Comparison of ENCODE assay signal across 9 mouse cellular contexts in genomic region chrX:164287077-164287476, GRCm38 (mm10). TPM values are rescaled to one million over a fixed set of nuclear protein-coding genes. Genes with fewer than 3 reads are reported as not detected.
A peak's percentile ranks its signal among the peaks of the same experiment; 100 is the strongest.
DNase-seq lines count a peak whose midpoint lies in the region; ATAC-seq and TF ChIP-seq lines count a peak whose summit lies in the region.
"Had no signal": no experiment of that assay in that cellular context is flagged by ENCODE, and none has a peak within 500 bp of the region (broad histone marks: within the 10 kb centered on the region; RNA-seq: fewer than 3 reads in every experiment).

No protein-coding gene starts in this region.

- no peak for TF ChIP-seq POLR2A in spleen, adult 2 months (IDR thresholded peaks at IDR 0.05; ENCODE audit: low read depth, low read length)

- H3K4me3 ChIP-seq in heart, postnatal 0 days (ENCODE audit: low read depth, low read length): no peak overlapping the region
- no peak overlapping the region for H3K4me3 ChIP-seq in spleen, adult 2 months (ENCODE audit: extremely low read depth, insufficient read depth, insufficient read length)
- H3K4me3 ChIP-seq: megakaryocyte, embryonic 14.5 days had no signal

- H3K36me3 ChIP-seq in heart, postnatal 0 days (replicated peaks; ENCODE audit: control insufficient read depth, insufficient read depth, low read length): no peaks in the 10 kb centered on the region
- H3K36me3 ChIP-seq in spleen, adult 2 months (ENCODE audit: control insufficient read depth, insufficient read depth, low read length): no peaks in the 10 kb centered on the region

- WGBS in heart, postnatal 0 days: 50% methylated on average over 3 of the region's 3 CpGs
- WGBS in spleen, adult 2 months: 57% methylated on average over 3 of the region's 3 CpGs

- H3K27me3 ChIP-seq in heart, postnatal 0 days (ENCODE audit: control insufficient read depth, insufficient read depth, low read length): no peaks in the 10 kb centered on the region
- no peaks in the 10 kb centered on the region for H3K27me3 ChIP-seq in spleen, adult 2 months (ENCODE audit: control insufficient read depth, insufficient read depth, low read length)

- H3K4me1 ChIP-seq in heart, postnatal 0 days (ENCODE audit: control insufficient read depth, insufficient read depth): no peaks in the 10 kb centered on the region
- no peaks in the 10 kb centered on the region for H3K4me1 ChIP-seq in spleen, adult 2 months (ENCODE audit: control insufficient read depth, insufficient read depth, insufficient read length)
- H3K4me1 ChIP-seq: megakaryocyte, embryonic 14.5 days had no signal

- ATAC-seq in heart, postnatal 0 days (ENCODE audit: insufficient read depth, low read depth): no peak
- ATAC-seq in inflammation-experienced regulatory T-cells, adult 6 months: no peak

- no peaks in the 10 kb centered on the region for H3K9me3 ChIP-seq in heart, postnatal 0 days (replicated peaks; ENCODE audit: control insufficient read depth, low read length)
- H3K9me3 ChIP-seq: megakaryocyte, embryonic 14.5 days had no signal

- no peak for DNase-seq in heart, postnatal 0 days (ENCODE audit: low spot score)
- DNase-seq in heart, postnatal 25 days (ENCODE audit: low spot score): no peak
- peak; percentile 8 to 20 for DNase-seq in spleen, adult 2 months (ENCODE audit: low read depth in 1 of 2, low spot score in 2 of 2)
- DNase-seq in spleen, adult 12 weeks (ENCODE audit: low spot score): no peak
- peak; percentile 12 for DNase-seq in c-Kit-positive CD71-negative TER-119-negative erythroid progenitor cells, embryonic 14.5 days (ENCODE audit: low read depth)
- peak; percentile 31 for DNase-seq in lung, postnatal 25 days (ENCODE audit: low spot score)
- no peak for DNase-seq in yolk sac, embryonic 10.5 days (ENCODE audit: low spot score)

- peak; percentile 47 for TF ChIP-seq CTCF in heart, postnatal 0 days (IDR thresholded peaks at IDR 0.05; ENCODE audit: low read depth)
- TF ChIP-seq CTCF in spleen, adult 2 months (IDR thresholded peaks at IDR 0.05; ENCODE audit: extremely low read depth, insufficient read depth, insufficient read length, insufficient replicate concordance): peak; percentile 11; the same call in 1 of the 2 replicates

- H3K4me2 ChIP-seq in heart, postnatal 0 days (ENCODE audit: low read depth, low read length): no peak overlapping the region

- intact Hi-C loops in heart, postnatal 25 days (cut with DNase I): loop anchor here (5.0 kb wide), 1 partner anchor 110 kb away; no protein-coding TSS in a partner anchor

- no peak for TF ChIP-seq EP300 in heart, postnatal 0 days (IDR thresholded peaks at IDR 0.05; ENCODE audit: low read depth)

- H3K9ac ChIP-seq in heart, postnatal 0 days (replicated peaks; ENCODE audit: low read depth, low read length): no peak overlapping the region

- no peak overlapping the region for H3K27ac ChIP-seq in heart, postnatal 0 days (ENCODE audit: low read depth)
- no peak overlapping the region for H3K27ac ChIP-seq in spleen, adult 2 months (ENCODE audit: insufficient read depth, low read length)

RNA-seq across cellular contexts. Expression of gene Pir, which starts 17.9 kb away (rescaled TPM):
- total RNA-seq in heart, postnatal 0 days (2014; rRNA removed; ENCODE audit: low replicate concordance): not detected in 2 replicates
- polyA plus RNA-seq in heart, postnatal 0 days (2015; fragmentation: Nextera tagmentation; extraction: Ambion mirVana): 4.5 and 6.9 TPM in 2 replicates
- 1 to 10 TPM; 3.4 to 3.6 TPM for total RNA-seq in heart, postnatal 25 days (2021)
- 0.97 and 0.99 TPM in 2 replicates for polyA plus RNA-seq in spleen, adult 2 months (2012; rRNA removed)
- not detected for polyA plus RNA-seq in inflammation-experienced regulatory T-cells, adult 6 months (2017; shearing (Covaris generic))

RNA-seq across cellular contexts. Expression of gene Bmx, which starts 29.1 kb away (rescaled TPM):
- total RNA-seq in heart, postnatal 0 days (2014; rRNA removed; ENCODE audit: low replicate concordance): 1.8 and 7.7 TPM in 2 replicates
- 3.7 and 4.0 TPM in 2 replicates for polyA plus RNA-seq in heart, postnatal 0 days (2015; fragmentation: Nextera tagmentation; extraction: Ambion mirVana)
- total RNA-seq in heart, postnatal 25 days (2021): 1 to 10 TPM; 2.4 to 3.2 TPM
- 0.09 TPM in 2 replicates for polyA plus RNA-seq in spleen, adult 2 months (2012; rRNA removed)
- not detected for polyA plus RNA-seq in inflammation-experienced regulatory T-cells, adult 6 months (2017; shearing (Covaris generic))

Comparison
In these comparisons a context has a peak if more than half of its experiments do, and no peak if none do; other contexts are left out.
1. DNase-seq: peak in spleen, adult 2 months (2 of 2), c-Kit-positive CD71-negative TER-119-negative erythroid progenitor cells, embryonic 14.5 days (single experiment) and lung, postnatal 25 days (single experiment); none in heart, postnatal 0 days (single experiment), heart, postnatal 25 days (single experiment), spleen, adult 12 weeks (single experiment) and yolk sac, embryonic 10.5 days (single experiment).